Comparison of ENCODE assay signal across 8 mouse cellular contexts in genomic region chr7:44246055-44246983, GRCm38 (mm10). TPM values are rescaled to one million over a fixed set of nuclear protein-coding genes. Genes with fewer than 3 reads are reported as not detected.
DNase-seq lines count a peak whose midpoint lies in the region; ATAC-seq and TF ChIP-seq lines count a peak whose summit lies in the region.

TSS of gene 1700028J19Rik (minus strand) at chr7:44246695.
TSS of gene 2410002F23Rik (plus strand) at chr7:44246722.

- H3K4me3 ChIP-seq in heart, embryonic 12.5 days = peak within 1 kb of the TSS; percentile 89
- peak within 1 kb of the TSS; percentile 90 for H3K4me3 ChIP-seq in kidney, postnatal 0 days (replicated peaks; ENCODE audit: low read depth, low read length)
- peak within 1 kb of the TSS; percentile 96 for H3K4me3 ChIP-seq in liver, embryonic 11.5 days (ENCODE audit: low read depth, low read length)
- peak within 1 kb of the TSS; percentile 77 for H3K4me3 ChIP-seq in stomach, embryonic 14.5 days (ENCODE audit: low read depth, low read length)

- no peaks in the 10 kb centered on the region for H3K27me3 ChIP-seq in heart, embryonic 12.5 days (replicated peaks)
- H3K27me3 ChIP-seq in kidney, postnatal 0 days (ENCODE audit: insufficient read depth, low read length) = no peaks in the 10 kb centered on the region
- no peaks in the 10 kb centered on the region for H3K27me3 ChIP-seq in liver, embryonic 11.5 days (replicated peaks; ENCODE audit: control insufficient read depth, insufficient read depth, low read length)
- H3K27me3 ChIP-seq in stomach, embryonic 14.5 days (ENCODE audit: control insufficient read depth, insufficient read depth, low read length) = no peaks in the 10 kb centered on the region

- peak; percentile 87 for ATAC-seq in erythroid progenitor cell, adult 5-6 weeks (replicated peaks; ENCODE audit: low FRiP score, poor library complexity, severe bottlenecking)
- peak; percentile 92 for ATAC-seq in heart, embryonic 12.5 days (ENCODE audit: insufficient number of reproducible peaks, low FRiP score)
- peak; percentile 88 for ATAC-seq in kidney, postnatal 0 days (replicated peaks; ENCODE audit: low FRiP score, low read depth)
- ATAC-seq in liver, embryonic 11.5 days (replicated peaks; ENCODE audit: low FRiP score) = peak; percentile 85
- peak; percentile 81 for ATAC-seq in stomach, embryonic 14.5 days (ENCODE audit: insufficient number of reproducible peaks, insufficient read depth, low FRiP score, low read depth)

- DNase-seq in CD4-positive helper T cell, adult 2 months (ENCODE audit: low read depth, low spot score) = peak; percentile 91
- peak; percentile 87 for DNase-seq in brain, embryonic 18.5 days (ENCODE audit: low read depth, low spot score)
- peak; percentile 96 for DNase-seq in kidney, postnatal 0 days (ENCODE audit: low spot score)
- peak; percentile 88 for DNase-seq in liver, embryonic 11.5 days (ENCODE audit: low spot score)
- peak; percentile 96 for DNase-seq in naive thymus-derived CD4-positive, alpha-beta T cell, adult 2 months (ENCODE audit: low read depth)

- no peak for TF ChIP-seq CTCF in kidney, postnatal 0 days (IDR thresholded peaks at IDR 0.05; ENCODE audit: low read depth)

- WGBS in heart, embryonic 12.5 days = under 1% methylated on average over 62 of the region's 62 CpGs
- 1% methylated on average over 62 of the region's 62 CpGs for WGBS in kidney, postnatal 0 days
- WGBS in liver, embryonic 11.5 days = under 1% methylated on average over 62 of the region's 62 CpGs
- WGBS in stomach, embryonic 14.5 days = under 1% methylated on average over 62 of the region's 62 CpGs

- H3K27ac ChIP-seq in heart, embryonic 12.5 days (ENCODE audit: poor library complexity, severe bottlenecking) = peak within 1 kb of the TSS; percentile 93
- H3K27ac ChIP-seq in kidney, postnatal 0 days = peak within 1 kb of the TSS; percentile 97
- peak within 1 kb of the TSS; percentile 96 for H3K27ac ChIP-seq in liver, embryonic 11.5 days (ENCODE audit: low read depth, low read length)
- peak within 1 kb of the TSS; percentile 93 for H3K27ac ChIP-seq in stomach, embryonic 14.5 days (ENCODE audit: low read length)

- peaks cover 28% of the 10 kb centered on the region for H3K4me1 ChIP-seq in heart, embryonic 12.5 days (replicated peaks)
- H3K4me1 ChIP-seq in kidney, postnatal 0 days (replicated peaks; ENCODE audit: insufficient read depth, low read length) = peaks cover 12% of the 10 kb centered on the region
- peaks cover 20% of the 10 kb centered on the region for H3K4me1 ChIP-seq in liver, embryonic 11.5 days (replicated peaks; ENCODE audit: control insufficient read depth, insufficient read depth, low read length)
- H3K4me1 ChIP-seq in stomach, embryonic 14.5 days (ENCODE audit: control insufficient read depth, insufficient read depth, low read length) = peaks cover 16% of the 10 kb centered on the region; the same call in 1 of the 2 replicates

- peaks cover 33% of the 10 kb centered on the region for H3K36me3 ChIP-seq in heart, embryonic 12.5 days
- peaks cover 17% of the 10 kb centered on the region for H3K36me3 ChIP-seq in kidney, postnatal 0 days (ENCODE audit: insufficient read depth, low read length)
- H3K36me3 ChIP-seq in liver, embryonic 11.5 days (ENCODE audit: control insufficient read depth, insufficient read depth, low read length) = peaks cover 26% of the 10 kb centered on the region
- peaks cover 30% of the 10 kb centered on the region for H3K36me3 ChIP-seq in stomach, embryonic 14.5 days (ENCODE audit: control insufficient read depth, insufficient read depth, low read length)

- peak within 1 kb of the TSS; percentile 81 for H3K4me2 ChIP-seq in heart, embryonic 12.5 days
- peak within 1 kb of the TSS; percentile 56 for H3K4me2 ChIP-seq in kidney, postnatal 0 days (ENCODE audit: low read length)
- peak within 1 kb of the TSS; percentile 90 for H3K4me2 ChIP-seq in liver, embryonic 11.5 days
- H3K4me2 ChIP-seq in stomach, embryonic 14.5 days (replicated peaks; ENCODE audit: low read depth, low read length) = peak within 1 kb of the TSS; percentile 84

- 0 out of 2 replicates have a peak, but pooled peaks cover 3% of the 10 kb centered on the region for H3K9me3 ChIP-seq in heart, embryonic 12.5 days (replicated peaks)
- H3K9me3 ChIP-seq in kidney, postnatal 0 days (replicated peaks; ENCODE audit: low read length) = no peaks in the 10 kb centered on the region
- H3K9me3 ChIP-seq in liver, embryonic 11.5 days (ENCODE audit: control insufficient read depth, low read length) = no peaks in the 10 kb centered on the region
- no peaks in the 10 kb centered on the region for H3K9me3 ChIP-seq in stomach, embryonic 14.5 days (ENCODE audit: control insufficient read depth, low read depth, low read length)

- H3K9ac ChIP-seq in heart, embryonic 12.5 days = peak within 1 kb of the TSS; percentile 92
- peak within 1 kb of the TSS; percentile 97 for H3K9ac ChIP-seq in kidney, postnatal 0 days (ENCODE audit: low read depth, low read length)
- peak within 1 kb of the TSS; percentile 97 for H3K9ac ChIP-seq in liver, embryonic 11.5 days (ENCODE audit: low read depth, low read length)
- H3K9ac ChIP-seq in stomach, embryonic 14.5 days (replicated peaks; ENCODE audit: low read depth, low read length) = peak within 1 kb of the TSS; percentile 87

RNA-seq across cellular contexts. Expression of gene 1700028J19Rik, which starts in this region (rescaled TPM):
- not detected in 2 replicates for total RNA-seq in erythroid progenitor cell, adult 5-6 weeks (2015; ENCODE audit: low replicate concordance)
- total RNA-seq in erythroid progenitor cell, adult 5-6 weeks (2017; ENCODE audit: low replicate concordance) = 0.90 and 2.2 TPM in 2 replicates
- polyA plus RNA-seq in heart, embryonic 12.5 days (2016; fragmentation: Nextera tagmentation; extraction: Ambion mirVana) = 1.2 and 1.6 TPM in 2 replicates
- 5.7 and 6.0 TPM in 2 replicates for polyA plus RNA-seq in kidney, postnatal 0 days (2015; fragmentation: Nextera tagmentation; extraction: Ambion mirVana)
- polyA plus RNA-seq in liver, embryonic 11.5 days (2014; fragmentation: Nextera tagmentation; extraction: Ambion mirVana) = 1.5 and 2.0 TPM in 2 replicates
- polyA plus RNA-seq in stomach, embryonic 14.5 days (2014; fragmentation: Nextera tagmentation; extraction: Ambion mirVana) = 1.5 and 1.6 TPM in 2 replicates

RNA-seq across cellular contexts. Expression of gene 2410002F23Rik, which starts in this region (rescaled TPM):
- 16.6 and 17.6 TPM in 2 replicates for total RNA-seq in erythroid progenitor cell, adult 5-6 weeks (2015; ENCODE audit: low replicate concordance)
- total RNA-seq in erythroid progenitor cell, adult 5-6 weeks (2017; ENCODE audit: low replicate concordance) = 9.2 and 11.4 TPM in 2 replicates
- polyA plus RNA-seq in heart, embryonic 12.5 days (2016; fragmentation: Nextera tagmentation; extraction: Ambion mirVana) = 99.8 and 109 TPM in 2 replicates
- polyA plus RNA-seq in kidney, postnatal 0 days (2015; fragmentation: Nextera tagmentation; extraction: Ambion mirVana) = 125 and 133 TPM in 2 replicates
- polyA plus RNA-seq in liver, embryonic 11.5 days (2014; fragmentation: Nextera tagmentation; extraction: Ambion mirVana) = 109 and 117 TPM in 2 replicates
- 123 and 143 TPM in 2 replicates for polyA plus RNA-seq in stomach, embryonic 14.5 days (2014; fragmentation: Nextera tagmentation; extraction: Ambion mirVana)

Comparison
In these comparisons a context has a peak if more than half of its experiments do, and no peak if none do; other contexts are left out.
1. Peak in every context shown above with its lines: DNase-seq, ATAC-seq, H3K4me3 ChIP-seq and H3K27ac ChIP-seq.